Mouse (Mus musculus) small intestine, adult 2 months (tissue): Measurements from ENCODE around the gene Katnal1.

Experiments
- CTCF ChIP-seq: fragments of 200-500 bp; IDR thresholded peaks from 2 replicates; pipeline ENCODE4 v1.5.1; 2012; ENCODE audit warnings: low read depth, mild to moderate bottlenecking, control low read depth, inconsistent platforms, low read length, moderate library complexity, mixed read lengths; ENCODE audit not compliant: insufficient replicate concordance, insufficient read length; ENCODE audit errors: extremely low read depth
- POLR2A ChIP-seq: fragments of 200-500 bp; IDR thresholded peaks from 2 replicates; pipeline ENCODE4 v1.6.1; 2012; ENCODE audit warnings: low read depth, mild to moderate bottlenecking, control low read depth, inconsistent platforms, low read length, moderate library complexity

GRCm38 (mm10) chr5:148873116-148873515 lies 56.0 kb downstream of the Katnal1 start:
- no peak for TF ChIP-seq POLR2A
- no peak for TF ChIP-seq CTCF
